Mouse (Mus musculus) spleen, postnatal 4 days (tissue): ENCODE data around the gene Smu1.

Experiments
- DNase-seq, 2 experiments: peaks; one replicate each; pipeline ENCODE4 v3.0.0; 2022; ENCODE audit warnings: low spot score in 2 of 2

Gene Smu1

GRCm38 (mm10) chr4:40757157-40757779 is 455 bp downstream of the Smu1 start:
- DNase-seq = no peak

GRCm38 (mm10) chr4:40735351-40735750 is 22.4 kb downstream of the Smu1 start:
- no peak for DNase-seq

GRCm38 (mm10) chr4:40731262-40731661 is 26.5 kb downstream of the Smu1 start:
- DNase-seq = no peak

GRCm38 (mm10) chr4:40727247-40727646 is 30.5 kb downstream of the Smu1 start:
- no peak for DNase-seq

- no peak for DNase-seq
Measured at GRCm38 (mm10) chr4:40725554-40725953, 32.2 kb downstream of the Smu1 start.

- no peak for DNase-seq
Measured at GRCm38 (mm10) chr4:40725141-40725540, 32.6 kb downstream of the Smu1 start.

- DNase-seq = peak; percentile 75 to 86
Measured at GRCm38 (mm10) chr4:40722687-40723460, 34.8 kb downstream of the Smu1 start.

- DNase-seq = peak; percentile 98 to 100
Measured at GRCm38 (mm10) chr4:40722011-40722666, 35.6 kb downstream of the Smu1 start, which contains the start of gene Dnaja1. TSS of gene Dnaja1 (plus strand) at chr4:40722150.

- no peak for DNase-seq
Measured at GRCm38 (mm10) chr4:40720910-40721309, 36.8 kb downstream of the Smu1 start.

GRCm38 (mm10) chr4:40717141-40717540 is 40.6 kb downstream of the Smu1 start:
- no peak for DNase-seq

GRCm38 (mm10) chr4:40703710-40704275 is 53.9 kb downstream of the Smu1 start:
- DNase-seq = no peak

GRCm38 (mm10) chr4:40702797-40703709 is 54.7 kb downstream of the Smu1 start, which contains the start of gene Aptx:
TSS of gene Aptx (minus strand) at chr4:40703194.
- peak; percentile 91 to 94 for DNase-seq

GRCm38 (mm10) chr4:40701796-40702195 is 55.9 kb downstream of the Smu1 start:
- DNase-seq = no peak

GRCm38 (mm10) chr4:40700216-40700615 is 57.5 kb downstream of the Smu1 start:
- DNase-seq = no peak

GRCm38 (mm10) chr4:40697059-40697458 is 60.7 kb downstream of the Smu1 start:
- DNase-seq = no peak

- DNase-seq = no peak
Measured at GRCm38 (mm10) chr4:40691100-40691499, 66.6 kb downstream of the Smu1 start.
